Comparison of ENCODE assay signal across 8 mouse cellular contexts in the genomic region with DNA sequence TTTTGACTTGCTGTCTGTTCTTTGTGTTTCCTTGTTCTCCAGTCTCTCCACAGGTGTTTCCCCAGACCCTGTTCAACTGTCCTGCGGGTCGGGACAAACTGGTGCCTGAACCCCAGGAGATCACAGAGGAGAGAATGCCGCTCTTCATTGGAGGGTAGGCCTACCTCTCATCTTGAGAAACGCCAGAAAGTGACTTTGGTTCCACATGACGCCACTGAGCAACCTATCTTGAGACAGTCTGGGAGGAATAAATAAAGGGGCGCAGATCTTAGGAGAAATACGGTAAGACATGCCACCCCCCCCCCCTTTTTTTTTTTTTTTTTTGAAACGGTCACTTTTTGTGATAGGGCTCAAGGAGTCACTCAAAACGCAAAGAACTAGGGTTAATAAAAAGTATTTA. TPM values are rescaled to one million over a fixed set of nuclear protein-coding genes. Genes with fewer than 3 reads are reported as not detected.
A peak's percentile ranks its signal among the peaks of the same experiment; 100 is the strongest.
DNase-seq lines count a peak whose midpoint lies in the region; ATAC-seq and TF ChIP-seq lines count a peak whose summit lies in the region.

No protein-coding gene starts in this region.

- peak overlapping the region; percentile 82 for H3K4me2 ChIP-seq in heart, embryonic 13.5 days
- peak overlapping the region; percentile 42; the same call in 1 of the 2 replicates for H3K4me2 ChIP-seq in CH12.LX (ENCODE audit: insufficient read depth, low read depth, poor library complexity, severe bottlenecking)
- H3K4me2 ChIP-seq in limb, embryonic 15.5 days, result peak overlapping the region; percentile 50

- in situ Hi-C loops in CH12.LX (cut with MboI; ENCODE audit: low pct_ligation_motif_present, low pct_unique_long_range_greater_than_20kb, low sequenced_read_pairs), result no loop called here

- no peaks in the 10 kb centered on the region for H3K4me1 ChIP-seq in heart, embryonic 13.5 days
- H3K4me1 ChIP-seq in CH12.LX (ENCODE audit: control insufficient read depth in 1 of 2, insufficient read depth in 2 of 2), result 0 out of 4 replicates have a peak, but pooled peaks cover 0 to 4% of the 10 kb centered on the region in 2 experiments
- H3K4me1 ChIP-seq in limb, embryonic 15.5 days, result no peaks in the 10 kb centered on the region

- no peak for TF ChIP-seq EP300 in CH12.LX (IDR thresholded peaks at IDR 0.05; ENCODE audit: low read length)

- no peaks in the 10 kb centered on the region for H3K9me3 ChIP-seq in heart, embryonic 13.5 days
- no peaks in the 10 kb centered on the region for H3K9me3 ChIP-seq in CH12.LX (replicated peaks; ENCODE audit: low read length)
- no peaks in the 10 kb centered on the region for H3K9me3 ChIP-seq in limb, embryonic 15.5 days

- no peak for TF ChIP-seq POLR2A in CH12.LX (IDR thresholded peaks at IDR 0.05; ENCODE audit: low read depth, low read length)

- no peak for TF ChIP-seq CTCF in CH12.LX (conservative IDR thresholded peaks at IDR 0.05 in 1 of 2, IDR thresholded peaks at IDR 0.05 in 1 of 2; ENCODE audit: low read depth in 2 of 2, low read length in 2 of 2)

- no peak overlapping the region for H3K27ac ChIP-seq in heart, embryonic 13.5 days (replicated peaks)
- no peak overlapping the region for H3K27ac ChIP-seq in CH12.LX (ENCODE audit: insufficient read depth, low read depth)
- no peak overlapping the region for H3K27ac ChIP-seq in limb, embryonic 15.5 days

- peak overlapping the region; percentile 60 for H3K4me3 ChIP-seq in heart, embryonic 13.5 days
- peak overlapping the region in 2 of 3 experiments; percentile 58 to 77 for H3K4me3 ChIP-seq in CH12.LX (replicated peaks in 1 of 3; ENCODE audit: low read depth in 2 of 3, low read length in 2 of 3, poor library complexity in 1 of 3)
- H3K4me3 ChIP-seq in limb, embryonic 15.5 days, result peak overlapping the region; percentile 41

- H3K9ac ChIP-seq in heart, embryonic 13.5 days, result peak overlapping the region; percentile 78
- peak overlapping the region; percentile 85 for H3K9ac ChIP-seq in CH12.LX (ENCODE audit: insufficient read depth, low read depth)
- H3K9ac ChIP-seq in limb, embryonic 15.5 days, result no peak overlapping the region

- H3K36me3 ChIP-seq in heart, embryonic 13.5 days, result no peaks in the 10 kb centered on the region
- peaks cover 0 to 2% of the 10 kb centered on the region in 2 experiments for H3K36me3 ChIP-seq in CH12.LX (replicated peaks in 1 of 2; ENCODE audit: control insufficient read depth in 1 of 2, insufficient read depth in 1 of 2, low read length in 1 of 2)
- no peaks in the 10 kb centered on the region for H3K36me3 ChIP-seq in limb, embryonic 15.5 days

- no peaks in the 10 kb centered on the region for H3K79me2 ChIP-seq in CH12.LX (replicated peaks; ENCODE audit: control insufficient read depth, extremely low read depth, insufficient read depth, poor library complexity, severe bottlenecking)

- no peak for ATAC-seq in heart, embryonic 13.5 days (ENCODE audit: extremely low read depth, insufficient number of reproducible peaks, low FRiP score, low TSS enrichment)
- ATAC-seq in granulocyte monocyte progenitor cell, adult 5-6 weeks (replicated peaks; ENCODE audit: poor library complexity, severe bottlenecking), result peak; percentile 62
- no peak for ATAC-seq in limb, embryonic 15.5 days (ENCODE audit: insufficient number of reproducible peaks, low FRiP score, low TSS enrichment, low read depth)

- dilution Hi-C loops in CH12.LX (cut with MboI; ENCODE audit: extremely low pct_ligation_motif_present, extremely low pct_unique_long_range_greater_than_20kb, low sequenced_read_pairs), result no loop called here

- WGBS in heart, embryonic 13.5 days, result 2% methylated on average over 9 of the region's 9 CpGs
- whole genome bisulfite sequencing in limb, embryonic 15.5 days, result 3% methylated on average over 9 of the region's 9 CpGs

- DNase-seq in heart, adult 9 months (ENCODE audit: low spot score in 2 of 2), result no peak
- DNase-seq in CH12.LX (ENCODE audit: extremely low read depth), result peak; percentile 31
- peak; percentile 58 for DNase-seq in cerebellum, adult 9-11 months
- DNase-seq in retina, postnatal 1 day, result peak; percentile 65
- DNase-seq in adrenal gland, postnatal 4 days (ENCODE audit: low spot score in 2 of 2), result no peak

- TF ChIP-seq RAD21 in CH12.LX (IDR thresholded peaks at IDR 0.05; ENCODE audit: low read depth, low read length), result no peak

- H3K27me3 ChIP-seq in heart, embryonic 13.5 days (replicated peaks), result peaks cover 10% of the 10 kb centered on the region
- H3K27me3 ChIP-seq in CH12.LX (replicated peaks), result peaks cover 25% of the 10 kb centered on the region
- H3K27me3 ChIP-seq in limb, embryonic 15.5 days, result no peaks in the 10 kb centered on the region

TF ChIP-seq in CH12.LX, 34 proteins besides CTCF, POLR2A, EP300 and RAD21 (continues in another document):
- TF ChIP-seq KAT2A (IDR thresholded peaks at IDR 0.05; ENCODE audit: insufficient replicate concordance, low read length) (no peak), CHD2 (IDR thresholded peaks at IDR 0.05; ENCODE audit: low read length) (no peak), JUN (IDR thresholded peaks at IDR 0.05; ENCODE audit: insufficient read depth, low read depth, low read length) (no peak), HCFC1 (IDR thresholded peaks at IDR 0.05; ENCODE audit: low read depth, low read length) (no peak; the same call in 1 of the 2 replicates), USF2 (conservative IDR thresholded peaks at IDR 0.05; ENCODE audit: low read depth, low read length) (no peak), E2F4 (IDR thresholded peaks at IDR 0.05; ENCODE audit: insufficient replicate concordance, low read depth, low read length) (no peak), SIN3A (IDR thresholded peaks at IDR 0.05; ENCODE audit: low read length) (no peak), MAZ (IDR thresholded peaks at IDR 0.05; ENCODE audit: low read depth, low read length) (peak; percentile 95), TCF12 (IDR thresholded peaks at IDR 0.05; ENCODE audit: low read depth, low read length) (no peak), TBP (conservative IDR thresholded peaks at IDR 0.05; ENCODE audit: low read depth, low read length) (no peak), MAFK (IDR thresholded peaks at IDR 0.05; ENCODE audit: insufficient replicate concordance, low read length) (peak; percentile 79; the same call in 1 of the 2 replicates), POLR2AphosphoS2 (IDR thresholded peaks at IDR 0.05; ENCODE audit: low read depth, low read length) (no peak), USF1 (IDR thresholded peaks at IDR 0.05; ENCODE audit: low read depth, low read length) (no peak), NRF1 (IDR thresholded peaks at IDR 0.05; ENCODE audit: low read depth, low read length) (no peak), RCOR1 (conservative IDR thresholded peaks at IDR 0.05; ENCODE audit: low read depth, low read length) (no peak)

RNA-seq across cellular contexts. Expression of a gene that starts 11.4 kb away (rescaled TPM):
- not detected in 2 replicates for polyA plus RNA-seq in heart, embryonic 13.5 days (2015; fragmentation: Nextera tagmentation; extraction: Ambion mirVana)
- total RNA-seq in CH12.LX (2012; rRNA removed), result 16.7 and 21.4 TPM in 2 replicates
- total RNA-seq in CH12.LX (2014; rRNA removed), result 0.43 and 0.78 TPM in 2 replicates
- 0.66 and 1.5 TPM in 2 replicates for polyA plus RNA-seq in CH12.LX (2012; ENCODE audit: insufficient read length, low read depth)
- not detected in 2 replicates for total RNA-seq in granulocyte monocyte progenitor cell, adult 5-6 weeks (2014; fragmentation: Nextera tagmentation)
- total RNA-seq in granulocyte monocyte progenitor cell, adult 5-6 weeks (2017), result not detected in 2 replicates
- polyA plus RNA-seq in limb, embryonic 15.5 days (2015; fragmentation: Nextera tagmentation; extraction: Ambion mirVana), result not detected in 2 replicates
- total RNA-seq in adrenal gland, postnatal 4 days (2021), result not detected

RNA-seq across cellular contexts. Expression of a gene that starts 28.2 kb away (rescaled TPM):
- polyA plus RNA-seq in heart, embryonic 13.5 days (2015; fragmentation: Nextera tagmentation; extraction: Ambion mirVana), result 0.13 TPM in 1 of 2 replicates, not detected in the other
- 6.0 and 7.0 TPM in 2 replicates for total RNA-seq in CH12.LX (2012; rRNA removed)
- not detected in 2 replicates for total RNA-seq in CH12.LX (2014; rRNA removed)
- 0.26 TPM in 1 of 2 replicates, not detected in the other for polyA plus RNA-seq in CH12.LX (2012; ENCODE audit: insufficient read length, low read depth)
- total RNA-seq in granulocyte monocyte progenitor cell, adult 5-6 weeks (2014; fragmentation: Nextera tagmentation), result not detected in 2 replicates
- not detected in 2 replicates for total RNA-seq in granulocyte monocyte progenitor cell, adult 5-6 weeks (2017)
- not detected in 2 replicates for polyA plus RNA-seq in limb, embryonic 15.5 days (2015; fragmentation: Nextera tagmentation; extraction: Ambion mirVana)
- total RNA-seq in adrenal gland, postnatal 4 days (2021), result not detected

RNA-seq across cellular contexts. Expression of a gene that starts 42.5 kb away (rescaled TPM):
- 10.4 and 11.7 TPM in 2 replicates for polyA plus RNA-seq in heart, embryonic 13.5 days (2015; fragmentation: Nextera tagmentation; extraction: Ambion mirVana)
- 10.4 and 12.6 TPM in 2 replicates for total RNA-seq in CH12.LX (2012; rRNA removed)
- 11.1 and 12.3 TPM in 2 replicates for total RNA-seq in CH12.LX (2014; rRNA removed)
- 14.2 and 14.5 TPM in 2 replicates for polyA plus RNA-seq in CH12.LX (2012; ENCODE audit: insufficient read length, low read depth)
- 18.4 and 23.3 TPM in 2 replicates for total RNA-seq in granulocyte monocyte progenitor cell, adult 5-6 weeks (2014; fragmentation: Nextera tagmentation)
- total RNA-seq in granulocyte monocyte progenitor cell, adult 5-6 weeks (2017), result 14.0 and 16.2 TPM in 2 replicates
- polyA plus RNA-seq in limb, embryonic 15.5 days (2015; fragmentation: Nextera tagmentation; extraction: Ambion mirVana), result 16.7 and 17.5 TPM in 2 replicates
- 10 to 100 TPM; 22.3 to 23.0 TPM for total RNA-seq in adrenal gland, postnatal 4 days (2021)

RNA-seq across cellular contexts. Expression of a gene that starts 53.7 kb away (rescaled TPM):
- polyA plus RNA-seq in heart, embryonic 13.5 days (2015; fragmentation: Nextera tagmentation; extraction: Ambion mirVana), result not detected in 2 replicates
- total RNA-seq in CH12.LX (2012; rRNA removed), result 0.13 and 0.17 TPM in 2 replicates
- total RNA-seq in CH12.LX (2014; rRNA removed), result not detected in 2 replicates
- polyA plus RNA-seq in CH12.LX (2012; ENCODE audit: insufficient read length, low read depth), result not detected in 2 replicates
- not detected in 2 replicates for total RNA-seq in granulocyte monocyte progenitor cell, adult 5-6 weeks (2014; fragmentation: Nextera tagmentation)
- total RNA-seq in granulocyte monocyte progenitor cell, adult 5-6 weeks (2017), result not detected in 2 replicates
- not detected in 2 replicates for polyA plus RNA-seq in limb, embryonic 15.5 days (2015; fragmentation: Nextera tagmentation; extraction: Ambion mirVana)
- total RNA-seq in adrenal gland, postnatal 4 days (2021), result not detected

RNA-seq across cellular contexts. Expression of a gene that starts 56.6 kb away (rescaled TPM):
- polyA plus RNA-seq in heart, embryonic 13.5 days (2015; fragmentation: Nextera tagmentation; extraction: Ambion mirVana), result 85.0 and 91.8 TPM in 2 replicates
- total RNA-seq in CH12.LX (2012; rRNA removed) (53.8 and 59.7 TPM in 2 replicates), CH12.LX (2014; rRNA removed) (22.5 and 25.4 TPM in 2 replicates)
- 44.2 and 50.5 TPM in 2 replicates for polyA plus RNA-seq in CH12.LX (2012; ENCODE audit: insufficient read length, low read depth)
- 54.4 and 61.3 TPM in 2 replicates for total RNA-seq in granulocyte monocyte progenitor cell, adult 5-6 weeks (2014; fragmentation: Nextera tagmentation)
- 25.9 and 30.1 TPM in 2 replicates for total RNA-seq in granulocyte monocyte progenitor cell, adult 5-6 weeks (2017)
- 89.3 and 104 TPM in 2 replicates for polyA plus RNA-seq in limb, embryonic 15.5 days (2015; fragmentation: Nextera tagmentation; extraction: Ambion mirVana)
- 10 to 100 TPM; 41.5 to 45.2 TPM for total RNA-seq in adrenal gland, postnatal 4 days (2021)

Comparison
In these comparisons a context has a peak if more than half of its experiments do, and no peak if none do; other contexts are left out.
1. DNase-seq: peak in CH12.LX (single experiment), cerebellum, adult 9-11 months (single experiment) and retina, postnatal 1 day (single experiment); none in heart, adult 9 months (0 of 2) and adrenal gland, postnatal 4 days (0 of 2).
2. Peak in every context shown above with its lines, with median percentiles within 50 percentile points of each other: H3K4me2 ChIP-seq and H3K4me3 ChIP-seq.